Mouse (Mus musculus) lung, postnatal 4 days (tissue): ENCODE results near the gene Glyctk.

Source experiments
- DNase-seq, 2 experiments: peaks; one replicate each; pipeline ENCODE4 v3.0.0; 2021

Glyctk gene

GRCm38 (mm10) chr9:106158037-106158491, at the start of gene Glyctk:
TSS of gene Glyctk (minus strand) at chr9:106158138.
- DNase-seq = no peak

GRCm38 (mm10) chr9:106206515-106206914, 48.6 kb upstream of the Glyctk start:
- DNase-seq = no peak

DNA sequence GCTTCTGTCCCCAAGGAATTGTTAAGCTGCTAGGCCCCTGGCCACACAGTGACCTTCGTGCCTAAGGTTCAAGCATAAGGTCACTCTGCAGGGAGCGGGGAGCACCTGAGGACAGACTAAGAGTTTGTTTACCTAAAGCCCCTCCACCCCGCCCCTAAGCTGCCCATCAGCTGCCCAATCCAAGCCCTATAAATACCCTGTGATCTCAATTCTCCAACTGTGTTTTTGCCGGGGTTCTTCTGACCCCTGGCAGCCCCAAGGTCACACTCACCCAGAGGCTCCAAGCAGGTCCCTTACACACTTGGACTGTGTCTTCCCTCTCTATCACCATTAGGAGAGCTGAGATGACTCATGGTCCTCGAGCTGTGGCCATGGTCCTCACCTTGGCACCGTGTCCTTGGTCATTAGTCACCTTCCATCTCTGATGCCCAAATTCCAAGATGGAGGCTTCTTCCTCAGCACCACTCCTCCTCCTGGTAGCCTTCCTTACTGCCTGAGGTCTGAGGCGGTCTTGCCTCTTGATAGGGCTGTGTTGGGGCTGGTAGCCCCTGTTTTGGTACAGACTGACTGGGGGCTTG, 47.9 kb upstream of the Glyctk start:
- DNase-seq = no peak

DNA sequence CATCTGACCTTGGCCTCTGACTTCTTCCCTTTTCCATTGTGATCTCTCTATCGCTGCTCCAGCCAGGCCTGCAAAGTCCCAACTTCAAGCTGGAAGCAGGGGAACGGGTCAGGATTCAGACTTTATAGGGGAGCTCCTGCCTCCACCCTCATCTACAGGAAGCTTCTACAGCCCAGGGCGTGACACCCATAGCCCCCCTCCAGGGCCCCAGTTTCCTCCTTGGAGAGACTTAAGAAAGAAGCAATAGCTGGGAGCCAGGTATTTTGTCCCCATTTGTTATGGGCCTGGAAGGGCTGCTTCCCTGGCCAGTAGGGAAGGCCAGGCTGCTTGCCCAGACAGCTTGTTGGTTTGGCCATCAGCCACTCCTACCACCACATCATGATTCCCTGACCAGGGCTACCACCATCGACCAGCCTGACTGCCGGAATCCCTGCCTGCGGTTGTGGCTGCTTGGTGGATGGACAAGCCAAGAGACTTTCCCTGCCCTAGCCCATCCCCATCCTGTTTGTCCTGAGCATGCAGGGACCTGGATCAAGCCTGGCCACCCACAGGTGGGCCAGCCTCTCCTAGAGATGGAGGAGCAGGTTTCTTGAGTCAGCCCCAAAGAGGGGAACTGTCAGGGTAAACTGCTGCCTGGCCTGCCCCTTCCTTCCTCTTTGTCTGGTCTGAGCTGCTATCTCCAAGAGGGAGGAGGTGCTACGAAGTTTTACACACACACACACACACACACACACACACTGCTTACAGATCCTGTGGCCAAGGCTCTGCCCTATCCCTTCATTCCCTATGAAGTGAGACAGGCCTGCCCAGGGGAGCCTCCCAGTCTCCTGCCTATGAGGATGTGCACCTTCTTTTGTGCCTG, 46.3 kb upstream of the Glyctk start:
- peak; percentile 44 to 45 for DNase-seq

GRCm38 (mm10) chr9:106202819-106203636, 45.1 kb upstream of the Glyctk start, which contains the start of gene Twf2:
TSS of gene Twf2 (plus strand) at chr9:106203108.
- peak; percentile 93 to 98 for DNase-seq

GRCm38 (mm10) chr9:106201895-106202294, 44.0 kb upstream of the Glyctk start:
- DNase-seq = peak in 1 of 2 experiments; percentile 10

- DNase-seq = peak in 1 of 2 experiments; percentile 21
Observed at GRCm38 (mm10) chr9:106199535-106200272, 41.8 kb upstream of the Glyctk start, which contains the start of gene Ppm1m. TSS of gene Ppm1m (minus strand) at chr9:106199746.

GRCm38 (mm10) chr9:106198962-106199458, 41.1 kb upstream of the Glyctk start:
- peak; percentile 88 to 91 for DNase-seq

- peak in 1 of 2 experiments; percentile 22 for DNase-seq
Observed at GRCm38 (mm10) chr9:106197732-106198131, 39.8 kb upstream of the Glyctk start.

- DNase-seq = peak in 1 of 2 experiments; percentile 20
Observed at GRCm38 (mm10) chr9:106197081-106197713, 39.3 kb upstream of the Glyctk start.

GRCm38 (mm10) chr9:106195693-106196092, 37.8 kb upstream of the Glyctk start:
- DNase-seq = no peak

- no peak for DNase-seq
Observed at GRCm38 (mm10) chr9:106193930-106194807, 36.2 kb upstream of the Glyctk start.

DNA sequence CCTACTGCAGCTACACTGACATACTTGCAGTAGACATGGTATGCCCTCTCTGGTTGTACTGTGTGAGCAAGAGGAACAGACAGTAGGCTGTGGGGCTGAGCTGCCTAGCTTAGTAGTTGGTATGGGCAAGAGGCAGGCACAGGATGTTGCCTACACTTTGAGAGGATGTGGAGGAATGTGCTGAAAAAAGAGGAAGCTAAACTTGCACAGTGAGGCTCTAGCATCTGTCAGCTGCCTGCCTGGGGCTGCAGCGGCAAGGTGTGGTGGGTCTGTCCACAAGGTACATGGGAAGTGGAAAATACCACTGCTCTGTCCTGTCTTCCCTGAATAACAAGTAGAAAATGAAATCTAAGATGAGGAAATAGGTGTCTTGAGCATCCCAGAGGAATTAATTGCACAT, 35.1 kb upstream of the Glyctk start:
- no peak for DNase-seq

DNA sequence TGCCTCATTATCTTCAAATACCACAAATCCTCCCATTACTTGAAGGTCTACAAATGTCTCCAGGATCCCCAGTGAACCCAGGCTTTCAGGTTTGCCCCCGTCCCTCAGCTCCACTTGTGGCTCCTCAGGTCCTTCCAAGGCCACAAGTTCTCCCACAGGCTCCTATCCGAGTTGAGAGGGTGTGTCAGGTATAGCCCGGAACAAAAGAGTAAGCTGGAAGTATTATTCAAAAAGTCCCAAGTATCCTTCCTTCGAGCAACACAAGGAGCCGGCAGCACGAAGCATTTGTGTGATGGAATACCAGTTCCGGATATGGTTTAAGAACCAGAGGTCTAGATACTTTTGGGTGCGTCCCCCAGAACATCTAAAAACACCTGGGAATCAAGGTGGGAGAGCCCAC, 34.1 kb upstream of the Glyctk start:
- DNase-seq = no peak

DNA sequence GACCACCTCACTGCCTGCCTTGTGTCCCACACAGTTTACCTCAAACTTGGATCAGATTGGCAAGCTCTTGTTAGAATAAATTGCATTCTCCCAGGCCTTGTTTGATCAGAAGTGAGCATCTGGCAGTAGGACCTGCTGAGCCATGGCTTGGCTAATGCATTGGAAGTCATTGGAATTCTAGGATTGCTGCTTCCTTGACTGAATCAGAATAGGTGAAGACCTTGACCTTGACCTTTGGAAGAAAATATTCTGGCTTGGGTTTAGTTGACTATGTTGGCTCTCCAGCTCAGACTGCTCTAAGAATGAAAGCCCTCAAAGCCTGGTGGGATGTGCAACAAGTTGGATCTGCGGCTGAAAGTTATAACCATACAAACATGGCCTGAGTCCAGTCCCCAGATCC, 33.4 kb upstream of the Glyctk start:
- DNase-seq = no peak

DNA sequence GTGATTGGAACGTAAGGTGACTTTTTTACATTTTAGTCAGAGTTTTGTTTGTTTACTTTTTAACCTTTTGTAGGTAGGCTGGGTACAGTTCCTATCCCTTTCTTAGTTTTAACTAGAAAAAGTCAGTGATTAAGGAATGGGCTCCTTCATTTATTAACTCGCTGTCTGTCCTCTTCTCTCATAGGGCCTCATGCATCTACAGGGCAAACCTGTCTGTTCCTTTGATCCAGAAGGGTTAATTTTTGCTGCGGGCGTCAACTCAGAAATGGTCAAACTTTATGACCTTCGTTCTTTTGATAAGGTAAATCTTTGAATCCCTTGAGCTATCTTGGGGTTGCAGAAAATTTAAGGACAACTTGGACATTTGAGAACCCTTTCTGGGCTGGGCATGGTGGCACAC, 26.1 kb upstream of the Glyctk start:
- DNase-seq = no peak

DNA sequence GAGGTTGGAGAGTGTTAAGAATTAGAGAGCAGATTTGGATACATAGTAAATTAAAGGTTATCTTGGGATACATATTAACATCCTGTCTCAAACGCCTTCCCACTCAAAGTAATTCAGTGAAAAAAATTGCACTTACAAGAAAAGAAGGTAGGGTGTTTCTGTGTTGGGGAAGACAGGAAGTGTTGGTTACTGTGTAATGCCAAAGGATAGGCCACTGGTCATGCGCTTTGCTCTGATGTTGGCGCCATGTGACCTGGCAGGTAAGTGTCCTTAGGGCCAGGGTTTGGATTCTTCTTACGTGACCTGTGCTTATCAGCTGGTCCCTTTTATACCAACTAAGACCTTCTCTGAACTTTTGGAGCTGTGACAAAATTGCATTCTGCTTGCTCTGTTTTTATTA, 24.2 kb upstream of the Glyctk start:
- no peak for DNase-seq

- DNase-seq = no peak
Observed at GRCm38 (mm10) chr9:106179964-106180363, 22.0 kb upstream of the Glyctk start.

DNA sequence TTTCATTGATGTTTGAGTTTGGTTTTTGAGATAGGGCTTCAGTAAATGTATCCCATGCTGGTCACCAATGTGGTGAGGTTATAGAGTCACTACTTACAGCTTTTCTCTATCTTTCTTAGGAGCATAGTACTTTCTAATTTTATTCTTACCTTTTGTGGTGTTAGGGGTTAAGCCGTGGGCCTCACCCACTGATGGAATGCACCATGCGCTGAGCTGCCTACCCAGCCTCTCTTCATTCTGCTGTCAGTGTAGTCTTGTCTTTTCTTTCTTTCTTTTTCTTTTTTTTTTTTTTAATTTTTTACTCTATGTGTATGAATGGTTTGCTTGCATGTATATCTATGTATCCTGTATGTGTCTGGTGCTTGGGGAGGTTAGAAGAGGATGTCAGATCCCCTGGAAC, 21.5 kb upstream of the Glyctk start:
- DNase-seq = no peak

DNA sequence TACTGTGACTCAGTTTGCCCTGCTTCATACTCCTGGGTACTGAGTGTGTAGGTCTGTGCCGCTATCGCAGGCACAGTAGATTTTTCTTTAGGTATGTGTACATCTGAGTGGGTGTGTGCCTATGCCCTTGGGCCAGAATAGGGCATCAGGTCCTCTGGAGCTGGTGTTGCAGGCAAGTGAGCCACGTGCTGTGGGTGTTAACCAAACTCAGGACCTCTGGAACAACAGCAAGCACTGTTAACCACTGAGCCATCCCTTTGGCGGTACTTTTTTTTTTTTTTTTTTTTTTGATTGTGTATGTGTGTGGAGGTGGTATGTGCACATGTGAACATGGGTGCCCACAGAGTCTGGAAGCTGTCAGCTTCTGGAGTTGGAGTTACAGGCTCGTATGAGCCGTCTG, 19.9 kb upstream of the Glyctk start:
- no peak for DNase-seq

DNA sequence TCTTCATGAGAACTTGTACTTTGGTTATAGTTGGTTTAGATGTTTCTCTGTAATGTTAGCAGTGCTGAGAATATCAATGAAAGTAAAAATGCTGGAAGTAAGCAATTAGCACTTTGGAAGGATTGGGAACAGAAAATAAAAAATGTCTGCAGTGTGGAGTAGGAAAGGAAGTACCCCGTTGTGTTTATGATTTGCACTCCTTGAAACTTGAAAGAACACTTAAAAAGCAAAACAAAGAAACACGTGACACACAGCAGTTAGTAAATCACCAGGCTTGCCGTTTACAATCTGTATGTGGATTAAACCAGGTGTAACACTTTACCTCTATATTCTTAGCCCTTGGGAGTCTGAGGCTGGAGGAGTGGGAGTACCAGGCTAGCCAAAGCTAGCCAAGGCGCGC, 18.8 kb upstream of the Glyctk start:
- no peak for DNase-seq
